Mouse (Mus musculus): Measurements from ENCODE around the gene Zfp683. TPM values are rescaled to one million over a fixed set of nuclear protein-coding genes. Genes with fewer than 3 reads are reported as not detected.

Zfp683 gene
- total and polyA plus RNA-seq, 3 experiments = 0.16 TPM; not detected in 2

- dilution Hi-C loops (cut with MboI; ENCODE audit: extremely low pct_ligation_motif_present, extremely low pct_unique_long_range_greater_than_20kb, low sequenced_read_pairs) = no loop called here
- TF ChIP-seq MAZ (IDR thresholded peaks at IDR 0.05; ENCODE audit: low read depth, low read length) (no peak), BHLHE40 (IDR thresholded peaks at IDR 0.05; ENCODE audit: low read depth, low read length) (no peak), CHD1 (IDR thresholded peaks at IDR 0.05; ENCODE audit: low read depth, low read length) (no peak), SIN3A (IDR thresholded peaks at IDR 0.05; ENCODE audit: low read length) (no peak), E2F4 (IDR thresholded peaks at IDR 0.05; ENCODE audit: insufficient replicate concordance, low read depth, low read length) (no peak), PAX5 (IDR thresholded peaks at IDR 0.05; ENCODE audit: low read length) (no peak), RAD21 (IDR thresholded peaks at IDR 0.05; ENCODE audit: low read depth, low read length) (no peak), CTCF (conservative IDR thresholded peaks at IDR 0.05 in 1 of 2, IDR thresholded peaks at IDR 0.05 in 1 of 2; ENCODE audit: low read depth in 2 of 2, low read length in 2 of 2) (no peak), POLR2AphosphoS2 (IDR thresholded peaks at IDR 0.05; ENCODE audit: low read depth, low read length) (no peak), EP300 (IDR thresholded peaks at IDR 0.05; ENCODE audit: low read length) (no peak), HCFC1 (IDR thresholded peaks at IDR 0.05; ENCODE audit: low read depth, low read length) (no peak), MXI1 (IDR thresholded peaks at IDR 0.05; ENCODE audit: low read depth, low read length) (no peak), KAT2A (IDR thresholded peaks at IDR 0.05; ENCODE audit: insufficient replicate concordance, low read length) (no peak), UBTF (IDR thresholded peaks at IDR 0.05; ENCODE audit: low read depth, low read length) (no peak), ETS1 (conservative IDR thresholded peaks at IDR 0.05; ENCODE audit: low read depth, low read length) (no peak), CHD2 (IDR thresholded peaks at IDR 0.05; ENCODE audit: low read length) (no peak), IRF4 (IDR thresholded peaks at IDR 0.05; ENCODE audit: low read depth, low read length) (no peak), MAFK (IDR thresholded peaks at IDR 0.05; ENCODE audit: insufficient replicate concordance, low read length) (no peak), JUN (IDR thresholded peaks at IDR 0.05; ENCODE audit: insufficient read depth, low read depth, low read length) (no peak)
- Histone ChIP-seq H3K36me3 (replicated peaks in 1 of 2; ENCODE audit: control insufficient read depth in 1 of 2, insufficient read depth in 1 of 2, low read length in 1 of 2) (no peaks in the 10 kb centered on the region), H3K4me2 (ENCODE audit: insufficient read depth, low read depth, poor library complexity, severe bottlenecking) (no peak overlapping the region), H3K79me2 (replicated peaks; ENCODE audit: control insufficient read depth, extremely low read depth, insufficient read depth, poor library complexity, severe bottlenecking) (no peaks in the 10 kb centered on the region), H3K27ac (ENCODE audit: insufficient read depth, low read depth) (no peak overlapping the region), H3K4me3 (replicated peaks in 1 of 3; ENCODE audit: low read depth in 2 of 3, low read length in 2 of 3, poor library complexity in 1 of 3) (no peak overlapping the region), H3K9me3 (replicated peaks; ENCODE audit: low read length) (no peaks in the 10 kb centered on the region), H3K27me3 (replicated peaks) (peaks cover 12% of the 10 kb centered on the region), H3K4me1 (ENCODE audit: control insufficient read depth in 1 of 2, insufficient read depth in 2 of 2) (no peaks in the 10 kb centered on the region), H3K9ac (ENCODE audit: insufficient read depth, low read depth) (no peak overlapping the region)
- no peak for DNase-seq (ENCODE audit: extremely low read depth)
- in situ Hi-C loops (cut with MboI; ENCODE audit: low pct_ligation_motif_present, low pct_unique_long_range_greater_than_20kb, low sequenced_read_pairs) = loop anchor here (10.0 kb wide), 1 partner anchor 63 kb away; no protein-coding TSS in a partner anchor
These were observed 41.9 kb upstream of the Zfp683 start for GRCm38 (mm10) chr4:134011450-134012414.
